Comparison of ENCODE assay signal across 16 mouse cellular contexts in the genomic region with DNA sequence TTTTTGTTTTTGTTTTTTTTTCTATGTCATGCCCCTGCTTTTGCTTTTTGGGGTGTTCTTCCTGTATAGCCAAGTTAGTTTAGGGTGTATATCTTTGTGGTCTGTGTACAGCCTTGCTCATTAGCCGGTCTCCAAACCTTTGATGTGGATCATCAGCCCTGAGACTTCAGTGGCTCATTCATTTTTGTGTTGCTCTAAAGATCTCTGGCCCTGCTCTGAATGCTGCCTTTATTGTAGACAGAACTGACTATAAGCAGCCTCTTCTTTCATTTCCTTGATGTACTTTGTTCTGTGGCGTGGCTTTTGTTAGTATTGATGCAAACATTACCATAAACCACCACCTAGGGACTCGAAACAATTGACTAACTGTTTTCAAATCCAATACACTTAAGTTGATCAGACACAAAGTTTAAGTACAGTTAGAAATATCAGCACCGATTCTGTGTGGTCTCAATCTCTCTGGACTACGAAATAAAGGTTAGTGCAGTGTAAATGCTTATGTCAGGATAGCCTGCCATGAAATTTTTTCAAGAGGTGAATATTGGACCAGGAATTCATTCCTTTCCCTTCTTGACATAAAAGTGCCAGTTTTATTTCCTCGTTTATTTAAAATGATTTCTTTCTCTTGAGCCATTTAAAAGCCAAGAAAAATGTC.
DNase-seq lines count a peak whose midpoint lies in the region; ATAC-seq and TF ChIP-seq lines count a peak whose summit lies in the region.
"Had no signal": no experiment of that assay in that cellular context is flagged by ENCODE, and none has a peak within 500 bp of the region (broad histone marks: within the 10 kb centered on the region; RNA-seq: fewer than 3 reads in every experiment).

No protein-coding gene starts in this region.

- no peaks in the 10 kb centered on the region for H3K9me3 ChIP-seq in forebrain, embryonic 10.5 days
- H3K9me3 ChIP-seq in forebrain, postnatal 0 days (ENCODE audit: low read length), result no peaks in the 10 kb centered on the region
- H3K9me3 ChIP-seq in forebrain, embryonic 14.5 days (replicated peaks; ENCODE audit: control insufficient read depth, low read length), result no peaks in the 10 kb centered on the region
- no peaks in the 10 kb centered on the region for H3K9me3 ChIP-seq in midbrain, embryonic 15.5 days
- H3K9me3 ChIP-seq in limb, embryonic 10.5 days (replicated peaks), result no peaks in the 10 kb centered on the region
- H3K9me3 ChIP-seq: heart, embryonic 10.5 days; lung, embryonic 15.5 days; megakaryocyte, embryonic 14.5 days had no signal

- no peak overlapping the region for H3K27ac ChIP-seq in forebrain, embryonic 10.5 days
- no peak overlapping the region for H3K27ac ChIP-seq in forebrain, postnatal 0 days (ENCODE audit: low read depth, low read length)
- H3K27ac ChIP-seq in forebrain, embryonic 14.5 days (ENCODE audit: low read depth, low read length), result no peak overlapping the region
- 0 out of 2 replicates have a peak overlapping the region, but pooled peaks have one; percentile 13 for H3K27ac ChIP-seq in midbrain, embryonic 15.5 days
- no peak overlapping the region for H3K27ac ChIP-seq in limb, embryonic 10.5 days
- H3K27ac ChIP-seq: heart, embryonic 10.5 days; kidney, postnatal 0 days; lung, embryonic 15.5 days had no signal

- no peak overlapping the region for H3K9ac ChIP-seq in forebrain, postnatal 0 days
- H3K9ac ChIP-seq in forebrain, embryonic 14.5 days (ENCODE audit: low read length), result no peak overlapping the region
- no peak overlapping the region for H3K9ac ChIP-seq in midbrain, embryonic 15.5 days
- H3K9ac ChIP-seq: lung, embryonic 15.5 days had no signal

- no peak overlapping the region for H3K4me3 ChIP-seq in forebrain, embryonic 10.5 days
- H3K4me3 ChIP-seq in forebrain, postnatal 0 days (ENCODE audit: low read depth, low read length), result no peak overlapping the region
- H3K4me3 ChIP-seq in forebrain, embryonic 14.5 days (ENCODE audit: low read depth, low read length), result no peak overlapping the region
- H3K4me3 ChIP-seq in midbrain, embryonic 15.5 days, result no peak overlapping the region
- no peak overlapping the region for H3K4me3 ChIP-seq in limb, embryonic 10.5 days
- H3K4me3 ChIP-seq: heart, embryonic 10.5 days; lung, embryonic 15.5 days; megakaryocyte, embryonic 14.5 days had no signal

- H3K4me1 ChIP-seq in forebrain, embryonic 10.5 days, result peaks cover 39% of the 10 kb centered on the region
- H3K4me1 ChIP-seq in forebrain, postnatal 0 days (ENCODE audit: insufficient read depth), result no peaks in the 10 kb centered on the region
- 0 out of 2 replicates have a peak, but pooled peaks cover 4% of the 10 kb centered on the region for H3K4me1 ChIP-seq in forebrain, embryonic 14.5 days (ENCODE audit: control insufficient read depth, insufficient read depth, low read length)
- H3K4me1 ChIP-seq in midbrain, embryonic 15.5 days, result peaks cover 9% of the 10 kb centered on the region; the same call in 1 of the 2 replicates
- H3K4me1 ChIP-seq in limb, embryonic 10.5 days, result no peaks in the 10 kb centered on the region
- H3K4me1 ChIP-seq: heart, embryonic 10.5 days; lung, embryonic 15.5 days; megakaryocyte, embryonic 14.5 days had no signal

- H3K4me2 ChIP-seq in forebrain, postnatal 0 days (ENCODE audit: low read depth), result no peak overlapping the region
- H3K4me2 ChIP-seq in forebrain, embryonic 14.5 days (ENCODE audit: low read length), result no peak overlapping the region
- no peak overlapping the region for H3K4me2 ChIP-seq in midbrain, embryonic 15.5 days
- H3K4me2 ChIP-seq: lung, embryonic 15.5 days had no signal

- no peaks in the 10 kb centered on the region for H3K27me3 ChIP-seq in forebrain, embryonic 10.5 days (ENCODE audit: poor library complexity, severe bottlenecking)
- H3K27me3 ChIP-seq in forebrain, postnatal 0 days (ENCODE audit: insufficient read depth, low read length), result no peaks in the 10 kb centered on the region
- no peaks in the 10 kb centered on the region for H3K27me3 ChIP-seq in forebrain, embryonic 14.5 days (replicated peaks; ENCODE audit: control insufficient read depth, insufficient read depth, low read length)
- H3K27me3 ChIP-seq in midbrain, embryonic 15.5 days (replicated peaks), result no peaks in the 10 kb centered on the region
- no peaks in the 10 kb centered on the region for H3K27me3 ChIP-seq in limb, embryonic 10.5 days (ENCODE audit: low read depth, poor library complexity, severe bottlenecking)
- H3K27me3 ChIP-seq: lung, embryonic 15.5 days; megakaryocyte, embryonic 14.5 days had no signal

- peak; percentile 15 for DNase-seq in forebrain, embryonic 10.5 days (ENCODE audit: extremely low spot score, low spot score)
- no peak for DNase-seq in forebrain, postnatal 0 days
- peak; percentile 63 for DNase-seq in Muller cell, postnatal 12 days (ENCODE audit: inconsistent ontology term)
- DNase-seq in forebrain, embryonic 14.5 days (ENCODE audit: low spot score), result peak; percentile 32
- DNase-seq in limb, embryonic 10.5 days (ENCODE audit: low spot score), result no peak
- DNase-seq in liver, result no peak
- no peak for DNase-seq in layer of hippocampus, adult 11-12 months (ENCODE audit: low spot score)
- DNase-seq: cerebellum, postnatal 36 days; gastrocnemius, postnatal 10 days; thymus, adult 2 months had no signal

- 22% methylated on average over 6 of the region's 6 CpGs for WGBS in forebrain, embryonic 10.5 days
- 10% methylated on average over 6 of the region's 6 CpGs for WGBS in forebrain, postnatal 0 days
- WGBS in forebrain, embryonic 14.5 days, result 1% methylated on average over 6 of the region's 6 CpGs
- 8% methylated on average over 6 of the region's 6 CpGs for WGBS in midbrain, embryonic 15.5 days
- 70% methylated on average over 6 of the region's 6 CpGs for WGBS in limb, embryonic 10.5 days

- ATAC-seq in forebrain, postnatal 0 days, result no peak
- peak; percentile 33 for ATAC-seq in forebrain, embryonic 14.5 days
- ATAC-seq in midbrain, embryonic 15.5 days (replicated peaks), result 0 out of 2 replicates have a peak, but pooled peaks have one; percentile 5
- ATAC-seq: intestine, embryonic 16.5 days had no signal

- no peaks in the 10 kb centered on the region for H3K36me3 ChIP-seq in forebrain, embryonic 10.5 days (replicated peaks)
- no peaks in the 10 kb centered on the region for H3K36me3 ChIP-seq in forebrain, postnatal 0 days (ENCODE audit: insufficient read depth)
- H3K36me3 ChIP-seq in forebrain, embryonic 14.5 days (ENCODE audit: control insufficient read depth, insufficient read depth, low read length), result no peaks in the 10 kb centered on the region
- no peaks in the 10 kb centered on the region for H3K36me3 ChIP-seq in midbrain, embryonic 15.5 days (replicated peaks)
- H3K36me3 ChIP-seq in limb, embryonic 10.5 days, result no peaks in the 10 kb centered on the region
- H3K36me3 ChIP-seq: heart, embryonic 10.5 days; lung, embryonic 15.5 days had no signal

- no peak for TF ChIP-seq CTCF in forebrain, postnatal 0 days (IDR thresholded peaks at IDR 0.05; ENCODE audit: low read depth)

Comparison
In these comparisons a context has a peak if more than half of its experiments do, and no peak if none do; other contexts are left out.
1. DNase-seq: peak in forebrain, embryonic 10.5 days (single experiment), Muller cell, postnatal 12 days (single experiment) and forebrain, embryonic 14.5 days (single experiment); none in forebrain, postnatal 0 days (single experiment), limb, embryonic 10.5 days (single experiment), liver (single experiment) and layer of hippocampus, adult 11-12 months (single experiment).